Mouse (Mus musculus) liver, embryonic 14.5 days (tissue): ENCODE data around the gene Susd4.

Source experiments
- CTCF ChIP-seq: IDR thresholded peaks from 2 replicates; pipeline ENCODE4 v1.5.1; 2016; ENCODE audit warnings: antibody characterized with exemption, low read depth, control low read depth
- EP300 ChIP-seq: IDR thresholded peaks from 2 replicates; pipeline ENCODE4 v1.6.1; 2016; ENCODE audit warnings: antibody characterized with exemption, low read depth

GRCm38 (mm10) chr1:182792521-182793071 lies 28.9 kb downstream of the Susd4 start:
- TF ChIP-seq CTCF (peak; percentile 57), EP300 (no peak)
